Mouse (Mus musculus): ENCODE measurements around the gene Tspan5.

GRCm38 (mm10) chr3:138705875-138706274 is 36.1 kb upstream of the Tspan5 start:
- no peak for TF ChIP-seq CTCF (IDR thresholded peaks at IDR 0.05; ENCODE audit: low read depth)
- no peak for TF ChIP-seq EP300 (optimal IDR thresholded peaks at IDR 0.05)
